Mouse (Mus musculus) myocyte (in vitro differentiated cells): ENCODE results near the gene Eno1. TPM values are rescaled to one million over a fixed set of nuclear protein-coding genes. Genes with fewer than 3 reads are reported as not detected.

Experiments used
- H3K27me3 ChIP-seq: one replicate; pipeline ENCODE4 v1.6.1; 2011; ENCODE audit not compliant: control insufficient read depth, insufficient read depth, insufficient read length
- H3K36me3 ChIP-seq: one replicate; pipeline ENCODE4 v1.6.1; 2011; ENCODE audit not compliant: control insufficient read depth, insufficient read depth
- H3K4me2 ChIP-seq: one replicate; pipeline ENCODE4 v1.6.1; 2011; ENCODE audit warnings: low read depth, control low read depth
- H3K4me3 ChIP-seq: one replicate; pipeline ENCODE4 v1.5.1; 2011; ENCODE audit warnings: mild to moderate bottlenecking, control low read depth, moderate library complexity
- H3K79me2 ChIP-seq: one replicate; pipeline ENCODE4 v1.6.1; 2011; ENCODE audit not compliant: control insufficient read depth, insufficient read depth
- H3ac ChIP-seq: one replicate; pipeline ENCODE4 v1.6.1; 2011; ENCODE audit not compliant: control insufficient read depth, insufficient read length
- CEBPB ChIP-seq: IDR thresholded peaks from 2 replicates; pipeline ENCODE4 v1.6.1; 2011; ENCODE audit warnings: mild to moderate bottlenecking, moderate library complexity; ENCODE audit not compliant: poor library complexity, insufficient read depth, severe bottlenecking
- E2F4 ChIP-seq: IDR thresholded peaks from one replicate; pipeline ENCODE4 v1.6.1; 2011; ENCODE audit warnings: mild to moderate bottlenecking, control low read depth, moderate library complexity; ENCODE audit not compliant: insufficient read depth
- MAX ChIP-seq: IDR thresholded peaks from one replicate; pipeline ENCODE4 v1.6.1; 2011; ENCODE audit warnings: low read depth, mild to moderate bottlenecking, control low read depth
- MYOD1 ChIP-seq, 3 experiments: IDR thresholded peaks; one replicate each; pipeline ENCODE4 v1.6.1; 2011; ENCODE audit warnings: control low read depth in 2 of 3, low read depth in 2 of 3, mild to moderate bottlenecking in 2 of 3, moderate library complexity in 1 of 3; ENCODE audit not compliant: insufficient read length in 2 of 3, control insufficient read depth in 1 of 3
- MYOG ChIP-seq, 3 experiments: IDR thresholded peaks; one replicate each; pipeline ENCODE4 v1.6.1; 2011; ENCODE audit warnings: control low read depth in 2 of 3, low read depth in 2 of 3, mild to moderate bottlenecking in 2 of 3; ENCODE audit not compliant: insufficient read length in 2 of 3, control insufficient read depth in 1 of 3, insufficient read depth in 1 of 3
- POLR2A ChIP-seq: IDR thresholded peaks from one replicate; pipeline ENCODE4 v1.6.1; 2011; ENCODE audit warnings: low read depth, mild to moderate bottlenecking, control low read depth, moderate library complexity; ENCODE audit not compliant: insufficient read length
- POLR2AphosphoS2 ChIP-seq: IDR thresholded peaks from one replicate; pipeline ENCODE4 v1.6.1; 2011; ENCODE audit warnings: low read depth, control low read depth; ENCODE audit not compliant: insufficient read length
- REST ChIP-seq: IDR thresholded peaks from one replicate; pipeline ENCODE4 v1.6.1; 2011; ENCODE audit warnings: mild to moderate bottlenecking, control low read depth, moderate library complexity; ENCODE audit not compliant: insufficient read depth, insufficient read length
- SRF ChIP-seq: IDR thresholded peaks from one replicate; pipeline ENCODE4 v1.6.1; 2011; ENCODE audit warnings: low read depth; ENCODE audit not compliant: control insufficient read depth, insufficient read length
- TCF12 ChIP-seq: IDR thresholded peaks from one replicate; pipeline ENCODE4 v1.6.1; 2011; ENCODE audit warnings: mild to moderate bottlenecking, control low read depth; ENCODE audit not compliant: poor library complexity, insufficient read depth, severe bottlenecking
- TCF3 ChIP-seq: IDR thresholded peaks from one replicate; pipeline ENCODE4 v1.6.1; 2011; ENCODE audit warnings: low read depth, control low read depth; ENCODE audit not compliant: insufficient read length
- USF1 ChIP-seq: IDR thresholded peaks from one replicate; pipeline ENCODE4 v1.6.1; 2011; ENCODE audit warnings: low read depth, mild to moderate bottlenecking, control low read depth, moderate library complexity
- polyA plus RNA-seq: library from polyadenylated mRNA; unstranded; fragments of >200 nt; fragmentation: generic; extraction: Trizol; gene quantifications from one replicate; pipeline ENCODE4 v1.2.1, GENCODE M21; 2012; ENCODE audit warnings: missing spikeins

The Eno1 gene
- polyA plus RNA-seq, 1 experiment, result 1,358 TPM

GRCm38 (mm10) chr4:150258388-150258787 lies 21.9 kb downstream of the Eno1 start:
- no peak overlapping the region for H3K4me3 ChIP-seq
- H3K36me3 ChIP-seq, result no peaks in the 10 kb centered on the region
- no peaks in the 10 kb centered on the region for H3K27me3 ChIP-seq
- TF ChIP-seq SRF, result no peak
- TF ChIP-seq REST, result no peak
- no peak for TF ChIP-seq USF1
- no peak for TF ChIP-seq POLR2A
- no peak for TF ChIP-seq POLR2AphosphoS2
- no peak for TF ChIP-seq TCF12
- TF ChIP-seq MYOD1 (IDR thresholded peaks at IDR 0.05; ENCODE audit: control insufficient read depth in 1 of 3, insufficient read length in 2 of 3, low read depth in 2 of 3), result no peak
- TF ChIP-seq MYOG (IDR thresholded peaks at IDR 0.05; ENCODE audit: control insufficient read depth in 1 of 3, insufficient read depth in 1 of 3, insufficient read length in 2 of 3, low read depth in 2 of 3), result no peak
- TF ChIP-seq CEBPB, result no peak
- TF ChIP-seq MAX, result no peak
- no peak for TF ChIP-seq TCF3
- no peak for TF ChIP-seq E2F4
- no peaks in the 10 kb centered on the region for H3K79me2 ChIP-seq
- no peak overlapping the region for H3K4me2 ChIP-seq
- H3ac ChIP-seq, result no peak overlapping the region

DNA sequence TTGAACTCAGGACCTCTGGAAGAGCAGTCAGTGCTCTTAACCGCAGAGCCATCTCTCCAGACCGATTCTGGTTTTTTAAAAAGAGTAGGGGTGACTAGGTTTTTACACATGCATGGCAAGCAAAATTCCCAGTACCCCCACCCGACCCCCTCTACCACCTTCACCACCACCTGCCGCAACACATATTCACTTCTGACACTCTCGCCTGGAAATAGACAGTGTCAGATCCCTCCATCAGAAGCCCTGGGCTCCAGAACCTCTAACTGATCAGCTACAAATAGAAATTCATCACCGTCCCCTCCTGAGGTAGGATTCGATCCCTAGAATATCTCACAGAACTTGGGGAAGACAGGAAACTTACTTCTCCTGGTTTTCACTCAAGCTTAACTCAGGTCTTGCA lies 23.1 kb downstream of the Eno1 start:
- H3K4me3 ChIP-seq, result no peak overlapping the region
- no peaks in the 10 kb centered on the region for H3K36me3 ChIP-seq
- no peak for TF ChIP-seq MYOD1 (IDR thresholded peaks at IDR 0.05; ENCODE audit: control insufficient read depth in 1 of 3, insufficient read length in 2 of 3, low read depth in 2 of 3)
- no peak for TF ChIP-seq MAX
- no peak for TF ChIP-seq MYOG (IDR thresholded peaks at IDR 0.05; ENCODE audit: control insufficient read depth in 1 of 3, insufficient read depth in 1 of 3, insufficient read length in 2 of 3, low read depth in 2 of 3)
- TF ChIP-seq SRF, result no peak
- TF ChIP-seq TCF3, result no peak
- no peak for TF ChIP-seq POLR2A
- TF ChIP-seq CEBPB, result no peak
- TF ChIP-seq POLR2AphosphoS2, result no peak
- TF ChIP-seq TCF12, result no peak
- no peak for TF ChIP-seq USF1
- no peaks in the 10 kb centered on the region for H3K27me3 ChIP-seq
- H3K4me2 ChIP-seq, result no peak overlapping the region
- no peak overlapping the region for H3ac ChIP-seq
- no peaks in the 10 kb centered on the region for H3K79me2 ChIP-seq

DNA sequence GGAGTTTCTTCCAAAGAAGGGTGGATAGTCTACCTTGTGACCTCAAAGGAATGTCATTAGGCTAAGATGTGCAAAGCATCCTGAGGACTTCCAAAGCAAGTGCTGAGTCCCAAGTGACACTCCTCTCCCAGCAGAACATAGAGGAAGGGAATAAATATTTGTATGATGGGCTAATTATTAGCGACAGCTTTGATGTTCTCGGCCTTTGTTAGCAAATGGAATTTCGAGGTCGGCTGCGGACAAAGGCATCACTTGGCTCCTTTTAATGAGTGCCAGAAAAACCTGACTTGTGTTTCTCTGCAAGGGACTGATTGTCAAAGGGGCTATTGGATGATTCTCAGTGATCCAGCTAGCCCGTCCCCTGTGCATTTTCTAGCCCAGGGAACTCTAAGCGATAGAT lies 23.6 kb downstream of the Eno1 start:
- Histone ChIP-seq H3K36me3 (no peaks in the 10 kb centered on the region), H3K4me2 (no peak overlapping the region), H3K27me3 (no peaks in the 10 kb centered on the region), H3K4me3 (no peak overlapping the region), H3K79me2 (no peaks in the 10 kb centered on the region), H3ac (no peak overlapping the region)
- TF ChIP-seq CEBPB (no peak), POLR2AphosphoS2 (no peak), POLR2A (no peak), TCF3 (no peak), MYOG (IDR thresholded peaks at IDR 0.05; ENCODE audit: control insufficient read depth in 1 of 3, insufficient read depth in 1 of 3, insufficient read length in 2 of 3, low read depth in 2 of 3) (no peak), USF1 (no peak), MAX (no peak), SRF (no peak), TCF12 (no peak), REST (no peak), E2F4 (no peak), MYOD1 (IDR thresholded peaks at IDR 0.05; ENCODE audit: control insufficient read depth in 1 of 3, insufficient read length in 2 of 3, low read depth in 2 of 3) (no peak)

DNA sequence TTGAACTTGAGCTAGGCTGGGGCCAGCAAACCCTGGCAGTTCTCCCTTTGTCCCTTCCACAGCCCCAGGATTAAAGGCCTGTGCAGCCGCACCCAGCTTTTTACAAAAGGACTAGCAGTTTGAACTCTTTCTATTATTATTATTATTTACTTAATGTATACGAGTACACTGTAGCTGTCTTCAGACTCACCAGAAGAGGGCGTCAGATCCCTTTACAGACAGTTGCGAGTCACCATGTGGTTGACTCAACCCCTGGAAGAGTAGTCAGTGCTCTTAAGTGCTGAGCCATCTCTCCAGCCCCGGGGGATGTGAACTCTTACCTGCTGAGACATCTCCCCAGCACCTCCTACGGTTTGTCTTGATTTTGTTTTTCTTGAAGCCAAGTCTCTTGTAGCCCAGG lies 24.2 kb downstream of the Eno1 start:
- H3K4me3 ChIP-seq, result no peak overlapping the region
- no peak overlapping the region for H3ac ChIP-seq
- H3K27me3 ChIP-seq, result no peaks in the 10 kb centered on the region
- no peak for TF ChIP-seq TCF3
- TF ChIP-seq SRF, result no peak
- TF ChIP-seq TCF12, result no peak
- no peak for TF ChIP-seq POLR2A
- TF ChIP-seq MAX, result no peak
- TF ChIP-seq E2F4, result no peak
- no peak for TF ChIP-seq MYOD1 (IDR thresholded peaks at IDR 0.05; ENCODE audit: control insufficient read depth in 1 of 3, insufficient read length in 2 of 3, low read depth in 2 of 3)
- no peak for TF ChIP-seq POLR2AphosphoS2
- no peak overlapping the region for H3K4me2 ChIP-seq
- no peaks in the 10 kb centered on the region for H3K79me2 ChIP-seq
- H3K36me3 ChIP-seq, result no peaks in the 10 kb centered on the region

DNA sequence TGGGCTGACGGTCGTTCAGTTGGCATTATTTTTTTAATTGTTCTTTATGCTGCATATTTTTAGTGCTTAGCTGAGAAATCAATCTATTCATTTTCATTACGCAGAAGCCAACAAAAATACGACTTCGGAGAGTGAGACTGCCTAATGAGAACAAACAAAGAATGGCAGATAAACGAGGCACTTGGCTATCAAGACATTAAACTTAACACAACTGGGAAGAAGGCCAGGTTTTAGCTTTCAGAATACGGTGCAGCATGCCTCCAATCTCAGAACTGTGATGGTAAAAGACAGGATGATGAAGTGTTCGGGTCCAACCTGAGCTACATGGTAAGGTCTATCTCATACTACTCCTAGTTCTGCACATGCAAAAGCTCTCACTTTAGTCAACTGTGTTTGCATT lies 25.8 kb downstream of the Eno1 start:
- H3K36me3 ChIP-seq, result no peaks in the 10 kb centered on the region

More for the DNA sequence above, 25.8 kb downstream of the Eno1 start:
- Histone ChIP-seq H3K4me2 (no peak overlapping the region), H3K4me3 (no peak overlapping the region), H3K79me2 (no peaks in the 10 kb centered on the region), H3K27me3 (no peaks in the 10 kb centered on the region), H3ac (no peak overlapping the region)
- TF ChIP-seq CEBPB (no peak), TCF3 (no peak), MAX (no peak), MYOG (IDR thresholded peaks at IDR 0.05; ENCODE audit: control insufficient read depth in 1 of 3, insufficient read depth in 1 of 3, insufficient read length in 2 of 3, low read depth in 2 of 3) (no peak), E2F4 (no peak), SRF (no peak), POLR2A (no peak), POLR2AphosphoS2 (no peak), MYOD1 (IDR thresholded peaks at IDR 0.05; ENCODE audit: control insufficient read depth in 1 of 3, insufficient read length in 2 of 3, low read depth in 2 of 3) (no peak), USF1 (no peak), REST (no peak), TCF12 (no peak)
